Mouse (Mus musculus) heart, adult 2 months (tissue): ENCODE measurements around the gene Aldh18a1. TPM values are rescaled to one million over a fixed set of nuclear protein-coding genes. Genes with fewer than 3 reads are reported as not detected.

ENCODE experiments used
- DNase-seq, 2 experiments: peaks; one replicate each; pipeline ENCODE4 v3.0.0; 2021
- H3K27ac ChIP-seq: fragments of 200-600 bp; 2 replicates; pipeline ENCODE4 v1.8.1; 2022
- H3K27me3 ChIP-seq: fragments of 200-500 bp; 2 replicates; pipeline ENCODE4 v1.6.1; 2012; ENCODE audit warnings: mild to moderate bottlenecking, low read length, inconsistent platforms, mixed read lengths; ENCODE audit not compliant: control insufficient read depth, insufficient read depth
- H3K36me3 ChIP-seq: fragments of 200-500 bp; 2 replicates; pipeline ENCODE4 v1.6.1; 2012; ENCODE audit warnings: low read length, inconsistent platforms; ENCODE audit not compliant: control insufficient read depth, insufficient read depth
- H3K4me1 ChIP-seq: fragments of 200-500 bp; 2 replicates; pipeline ENCODE4 v1.6.1; 2011; ENCODE audit warnings: low read length; ENCODE audit not compliant: control insufficient read depth, insufficient read depth
- H3K4me3 ChIP-seq: fragments of 200-600 bp; 2 replicates; pipeline ENCODE4 v1.8.1; 2022
- H3K79me2 ChIP-seq: fragments of 200-500 bp; replicated peaks from 2 replicates; pipeline ENCODE4 v1.6.1; 2012; ENCODE audit warnings: mild to moderate bottlenecking, inconsistent platforms, low read length, moderate library complexity, mixed read lengths; ENCODE audit not compliant: control insufficient read depth, insufficient read depth
- H3K9ac ChIP-seq: fragments of 200-500 bp; 2 replicates; pipeline ENCODE4 v1.6.1; 2012; ENCODE audit warnings: low read depth, mild to moderate bottlenecking, control low read depth, inconsistent platforms, low read length, mixed read lengths
- CTCF ChIP-seq: fragments of 200-600 bp; IDR thresholded peaks from 2 replicates; pipeline ENCODE4 v1.8.1; 2022; ENCODE audit warnings: antibody characterized with exemption, mild to moderate bottlenecking, moderate library complexity
- EP300 ChIP-seq: fragments of 200-500 bp; IDR thresholded peaks from 2 replicates; pipeline ENCODE4 v1.6.1; 2011; ENCODE audit warnings: low read depth, low read length, control low read depth; ENCODE audit not compliant: insufficient read depth
- POLR2A ChIP-seq: fragments of 200-500 bp; IDR thresholded peaks from 2 replicates; pipeline ENCODE4 v1.6.1; 2011; ENCODE audit warnings: mild to moderate bottlenecking, low read depth, low read length, control low read depth; ENCODE audit not compliant: insufficient read depth
- WGBS: fragments of 180-500 bp; shearing (Covaris S2); methylation state at CpG from one replicate; pipeline ENCODE4 v1.1.7; 2018; 5-methylcytosine and 5-hydroxymethylcytosine counted together
- intact Hi-C: fragments of 180-260 bp; cut with DNase I; formaldehyde crosslinking; loops from one replicate; pipeline ENCODE4 v1.15.1; 2025
- polyA plus RNA-seq: library from polyadenylated mRNA; depleted of rRNA; stranded (reverse); fragments of >200 nt; gene quantifications from 2 replicates; pipeline ENCODE4 v1.2.3, GENCODE M21; 2012
- total RNA-seq, 2 experiments: library from RNA; stranded (reverse); gene quantifications; 2 replicates each; pipeline ENCODE4 v1.2.3; 2021

Gene Aldh18a1
- total and polyA plus RNA-seq, 3 experiments, result 4.4 to 7.9 (median 7.6) TPM

- TF ChIP-seq POLR2A, result no peak
- TF ChIP-seq CTCF, result no peak
- no peak for TF ChIP-seq EP300
- H3K79me2 ChIP-seq, result no peaks in the 10 kb centered on the region
- no peaks in the 10 kb centered on the region for H3K27me3 ChIP-seq
- WGBS, result 59% methylated on average over 8 of the region's 8 CpGs
- DNase-seq, result peak in 1 of 2 experiments; percentile 57
- H3K36me3 ChIP-seq, result no peaks in the 10 kb centered on the region
- no peak overlapping the region for H3K4me3 ChIP-seq
- H3K9ac ChIP-seq, result no peak overlapping the region
- no peak overlapping the region for H3K27ac ChIP-seq
- intact Hi-C loops, result no loop called here
- H3K4me1 ChIP-seq, result no peaks in the 10 kb centered on the region; the same call in 1 of the 2 replicates
Measured at GRCm38 (mm10) chr19:40595831-40596230, 7.6 kb upstream of the Aldh18a1 start.

GRCm38 (mm10) chr19:40595231-40595630 lies 7.0 kb upstream of the Aldh18a1 start:
- intact Hi-C loops, result no loop called here
- TF ChIP-seq CTCF (no peak), POLR2A (no peak), EP300 (no peak)
- no peak for DNase-seq
- Histone ChIP-seq H3K79me2 (no peaks in the 10 kb centered on the region), H3K9ac (no peak overlapping the region), H3K4me1 (no peaks in the 10 kb centered on the region; the same call in 1 of the 2 replicates), H3K36me3 (no peaks in the 10 kb centered on the region), H3K27ac (no peak overlapping the region), H3K27me3 (no peaks in the 10 kb centered on the region), H3K4me3 (no peak overlapping the region)
- WGBS, result 65% methylated on average over 3 of the region's 3 CpGs

GRCm38 (mm10) chr19:40589530-40589880 lies 1.2 kb upstream of the Aldh18a1 start:
- H3K27ac ChIP-seq, result no peak overlapping the region
- peak overlapping the region; percentile 69 for H3K4me3 ChIP-seq
- no peak for DNase-seq
- no peaks in the 10 kb centered on the region for H3K36me3 ChIP-seq
- H3K79me2 ChIP-seq, result no peaks in the 10 kb centered on the region
- under 1% methylated on average over 10 of the region's 10 CpGs for WGBS
- no peaks in the 10 kb centered on the region for H3K4me1 ChIP-seq
- TF ChIP-seq CTCF (no peak), EP300 (no peak), POLR2A (no peak)
- H3K9ac ChIP-seq, result peak overlapping the region; percentile 58
- intact Hi-C loops, result no loop called here
- H3K27me3 ChIP-seq, result no peaks in the 10 kb centered on the region

GRCm38 (mm10) chr19:40588847-40589529 lies 725 bp upstream of the Aldh18a1 start:
- 1% methylated on average over 18 of the region's 18 CpGs for WGBS
- intact Hi-C loops, result no loop called here
- TF ChIP-seq POLR2A (no peak), EP300 (no peak), CTCF (peak; percentile 83)
- Histone ChIP-seq H3K79me2 (no peaks in the 10 kb centered on the region), H3K4me1 (no peaks in the 10 kb centered on the region), H3K4me3 (peak overlapping the region; percentile 69), H3K9ac (peak overlapping the region; percentile 58), H3K27ac (0 out of 2 replicates have a peak overlapping the region, but pooled peaks have one; percentile 15), H3K36me3 (no peaks in the 10 kb centered on the region), H3K27me3 (no peaks in the 10 kb centered on the region)
- peak; percentile 89 to 90 for DNase-seq

- intact Hi-C loops, result no loop called here
- 8% methylated on average over 30 of the region's 30 CpGs for WGBS
- Histone ChIP-seq H3K36me3 (no peaks in the 10 kb centered on the region), H3K4me3 (peak overlapping the region; percentile 69), H3K4me1 (no peaks in the 10 kb centered on the region), H3K27ac (peak overlapping the region; percentile 3; the same call in 1 of the 2 replicates), H3K9ac (peak overlapping the region; percentile 71), H3K27me3 (no peaks in the 10 kb centered on the region), H3K79me2 (no peaks in the 10 kb centered on the region)
- DNase-seq, result no peak
- TF ChIP-seq EP300, result no peak
- no peak for TF ChIP-seq CTCF
- TF ChIP-seq POLR2A, result no peak
Measured at GRCm38 (mm10) chr19:40587491-40588292, 571 bp downstream of the Aldh18a1 start.

GRCm38 (mm10) chr19:40586908-40587307 lies 1.4 kb downstream of the Aldh18a1 start:
- TF ChIP-seq CTCF, result no peak
- TF ChIP-seq EP300, result no peak
- TF ChIP-seq POLR2A, result no peak
- no peaks in the 10 kb centered on the region for H3K4me1 ChIP-seq
- H3K27ac ChIP-seq, result no peak overlapping the region
- H3K9ac ChIP-seq, result no peak overlapping the region
- no peaks in the 10 kb centered on the region for H3K36me3 ChIP-seq
- no peaks in the 10 kb centered on the region for H3K79me2 ChIP-seq
- no peaks in the 10 kb centered on the region for H3K27me3 ChIP-seq
- no peak overlapping the region for H3K4me3 ChIP-seq
- DNase-seq, result no peak
- intact Hi-C loops, result no loop called here
- 64% methylated on average over 7 of the region's 7 CpGs for whole genome bisulfite sequencing
